Mouse (Mus musculus) bone marrow, adult 2 months (tissue): Measurements from ENCODE around the gene Ccr1l1.

ENCODE experiments used
- CTCF ChIP-seq: fragments of 200-500 bp; IDR thresholded peaks from 2 replicates; pipeline ENCODE4 v1.5.1; 2011; ENCODE audit warnings: low read length, control low read depth; ENCODE audit not compliant: control insufficient read depth, insufficient read depth
- POLR2A ChIP-seq: fragments of 200-500 bp; IDR thresholded peaks from 2 replicates; pipeline ENCODE4 v1.6.1; 2011; ENCODE audit warnings: low read depth, mild to moderate bottlenecking, control low read depth, low read length, borderline replicate concordance; ENCODE audit not compliant: control insufficient read depth

GRCm38 (mm10) chr9:123989671-123990070 lies 11.5 kb upstream of the Ccr1l1 start:
- no peak for TF ChIP-seq POLR2A
- no peak for TF ChIP-seq CTCF
